Mouse (Mus musculus) heart, embryonic 11.5 days (tissue): ENCODE measurements around the gene Neurl4. TPM values are rescaled to one million over a fixed set of nuclear protein-coding genes. Genes with fewer than 3 reads are reported as not detected.

ENCODE experiments used
- ATAC-seq: fragments of 200-750 bp; cut with Nextera tagmentation; replicated peaks from 2 replicates; pipeline ENCODE4 v1.8.0; 2017; ENCODE audit warnings: moderate library complexity; ENCODE audit not compliant: insufficient number of reproducible peaks, low FRiP score, low TSS enrichment
- H3K27ac ChIP-seq: fragments of 300-500 bp; sonication (generic); 2 replicates; pipeline ENCODE4 v1.5.1; 2014; ENCODE audit warnings: mild to moderate bottlenecking, low read depth, low read length
- H3K27me3 ChIP-seq: fragments of 300-500 bp; sonication (generic); 2 replicates; pipeline ENCODE4 v1.6.1; 2014; ENCODE audit warnings: mild to moderate bottlenecking, low read length, mixed read lengths; ENCODE audit not compliant: control insufficient read depth, insufficient read depth
- H3K36me3 ChIP-seq: fragments of 300-500 bp; sonication (generic); 2 replicates; pipeline ENCODE4 v1.6.1; 2014; ENCODE audit warnings: mild to moderate bottlenecking, low read length, moderate library complexity, mixed read lengths; ENCODE audit not compliant: control insufficient read depth, insufficient read depth
- H3K4me1 ChIP-seq: fragments of 300-500 bp; sonication (generic); 2 replicates; pipeline ENCODE4 v1.6.1; 2014; ENCODE audit warnings: low read length; ENCODE audit not compliant: control insufficient read depth, insufficient read depth
- H3K4me2 ChIP-seq: fragments of 300-500 bp; sonication (generic); 2 replicates; pipeline ENCODE4 v1.6.1; 2014; ENCODE audit warnings: mild to moderate bottlenecking, moderate library complexity
- H3K4me3 ChIP-seq: fragments of 300-500 bp; sonication (generic); 2 replicates; pipeline ENCODE4 v1.5.1; 2014; ENCODE audit warnings: low read depth, low read length
- H3K9ac ChIP-seq: fragments of 300-500 bp; sonication (generic); 2 replicates; pipeline ENCODE4 v1.6.1; 2014; ENCODE audit warnings: mild to moderate bottlenecking, low read depth, low read length, moderate library complexity
- H3K9me3 ChIP-seq: fragments of 300-500 bp; sonication (generic); replicated peaks from 2 replicates; pipeline ENCODE4 v1.6.1; 2016; ENCODE audit warnings: low read length; ENCODE audit not compliant: control insufficient read depth
- WGBS: fragments of 180-500 bp; shearing (Covaris S2); extraction: QIAGEN DNeasy Blood & Tissue Kit; methylation state at CpG from one replicate; pipeline ENCODE4 v1.1.7; 2014; ENCODE audit not compliant: insufficient replicate concordance; 5-methylcytosine and 5-hydroxymethylcytosine counted together
- polyA plus RNA-seq: library from polyadenylated mRNA; unstranded; fragments of >200 nt; fragmentation: Nextera tagmentation; extraction: Ambion mirVana; gene quantifications from 2 replicates; pipeline ENCODE4 v1.2.1, GENCODE M21; 2014

Neurl4 gene
- polyA plus RNA-seq, 1 experiment from 2014 or later: 9.3 TPM

- 82% methylated on average over 5 of the region's 5 CpGs for WGBS
- no peak overlapping the region; the same call in 1 of the 2 replicates for H3K4me2 ChIP-seq
- no peaks in the 10 kb centered on the region for H3K27me3 ChIP-seq
- H3K4me3 ChIP-seq: no peak overlapping the region
- no peak overlapping the region for H3K9ac ChIP-seq
- H3K9me3 ChIP-seq: no peaks in the 10 kb centered on the region
- peaks cover 23% of the 10 kb centered on the region for H3K36me3 ChIP-seq
- H3K4me1 ChIP-seq: peaks cover 36% of the 10 kb centered on the region
- ATAC-seq: no peak
- H3K27ac ChIP-seq: no peak overlapping the region
These were observed 17.2 kb downstream of the Neurl4 start for GRCm38 (mm10) chr11:69918118-69918517.

GRCm38 (mm10) chr11:69919053-69919452, 18.2 kb downstream of the Neurl4 start:
- peaks cover 21% of the 10 kb centered on the region for H3K36me3 ChIP-seq
- H3K9me3 ChIP-seq: no peaks in the 10 kb centered on the region
- H3K27me3 ChIP-seq: no peaks in the 10 kb centered on the region
- H3K4me2 ChIP-seq: peak overlapping the region; percentile 72
- WGBS: 82% methylated on average over 9 of the region's 9 CpGs
- H3K4me1 ChIP-seq: peaks cover 32% of the 10 kb centered on the region
- peak overlapping the region; percentile 95 for H3K4me3 ChIP-seq
- H3K9ac ChIP-seq: peak overlapping the region; percentile 99
- no peak for ATAC-seq
- H3K27ac ChIP-seq: peak overlapping the region; percentile 98

- H3K36me3 ChIP-seq: peaks cover 21% of the 10 kb centered on the region
- peaks cover 30% of the 10 kb centered on the region for H3K4me1 ChIP-seq
- under 1% methylated on average over 17 of the region's 17 CpGs for WGBS
- peak overlapping the region; percentile 99 for H3K9ac ChIP-seq
- H3K27ac ChIP-seq: peak overlapping the region; percentile 98
- peak overlapping the region; percentile 95 for H3K4me3 ChIP-seq
- H3K4me2 ChIP-seq: peak overlapping the region; percentile 72
- no peaks in the 10 kb centered on the region for H3K9me3 ChIP-seq
- ATAC-seq: 0 out of 2 replicates have a peak, but pooled peaks have one; percentile 23
- H3K27me3 ChIP-seq: no peaks in the 10 kb centered on the region
These were observed 18.9 kb downstream of the Neurl4 start for GRCm38 (mm10) chr11:69919661-69920265.

DNA sequence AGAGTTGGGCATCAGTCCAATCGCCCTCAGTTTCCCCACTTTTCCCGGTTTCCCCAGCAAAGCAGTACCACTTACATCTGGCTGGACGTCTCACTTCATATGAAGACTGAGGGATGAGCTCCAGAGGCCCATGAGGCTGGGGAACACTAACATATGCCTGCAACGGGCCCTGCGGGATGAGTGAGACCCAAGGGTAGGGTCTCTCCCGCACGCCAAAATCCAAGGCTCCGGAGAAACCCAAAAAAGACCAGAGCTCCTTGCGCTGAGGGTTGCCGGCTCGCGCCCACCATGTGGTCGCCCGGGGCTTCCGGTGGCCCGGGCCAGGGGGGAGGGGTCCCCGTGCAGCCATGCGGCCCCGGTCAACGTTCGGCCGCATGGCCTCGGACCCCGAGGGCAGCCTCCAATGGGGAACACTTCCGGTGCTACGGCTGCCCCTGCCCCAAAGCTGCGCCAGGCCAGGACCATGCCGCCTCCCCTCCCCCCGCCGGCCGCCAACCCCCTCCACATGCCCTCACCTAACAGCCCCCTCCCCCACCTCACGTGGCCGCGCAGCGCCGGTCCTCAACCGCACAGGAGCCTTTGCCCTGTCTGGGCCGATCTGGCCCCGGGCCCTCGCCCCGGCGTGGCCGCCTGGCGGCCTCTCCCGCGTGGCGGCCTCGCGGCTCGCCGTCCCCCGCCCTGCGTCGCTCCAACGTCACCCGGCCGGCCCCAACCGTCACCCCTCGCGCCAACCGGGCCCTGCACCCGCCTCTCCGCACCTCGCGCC, 19.6 kb downstream of the Neurl4 start:
- H3K9me3 ChIP-seq: no peaks in the 10 kb centered on the region
- H3K9ac ChIP-seq: peak overlapping the region; percentile 99
- H3K4me3 ChIP-seq: peak overlapping the region; percentile 95
- under 1% methylated on average over 64 of the region's 65 CpGs for WGBS
- H3K4me2 ChIP-seq: peak overlapping the region; percentile 72
- ATAC-seq: no peak
- no peaks in the 10 kb centered on the region for H3K27me3 ChIP-seq
- H3K36me3 ChIP-seq: peaks cover 20% of the 10 kb centered on the region
- peaks cover 23% of the 10 kb centered on the region for H3K4me1 ChIP-seq
- H3K27ac ChIP-seq: peak overlapping the region; percentile 98

DNA sequence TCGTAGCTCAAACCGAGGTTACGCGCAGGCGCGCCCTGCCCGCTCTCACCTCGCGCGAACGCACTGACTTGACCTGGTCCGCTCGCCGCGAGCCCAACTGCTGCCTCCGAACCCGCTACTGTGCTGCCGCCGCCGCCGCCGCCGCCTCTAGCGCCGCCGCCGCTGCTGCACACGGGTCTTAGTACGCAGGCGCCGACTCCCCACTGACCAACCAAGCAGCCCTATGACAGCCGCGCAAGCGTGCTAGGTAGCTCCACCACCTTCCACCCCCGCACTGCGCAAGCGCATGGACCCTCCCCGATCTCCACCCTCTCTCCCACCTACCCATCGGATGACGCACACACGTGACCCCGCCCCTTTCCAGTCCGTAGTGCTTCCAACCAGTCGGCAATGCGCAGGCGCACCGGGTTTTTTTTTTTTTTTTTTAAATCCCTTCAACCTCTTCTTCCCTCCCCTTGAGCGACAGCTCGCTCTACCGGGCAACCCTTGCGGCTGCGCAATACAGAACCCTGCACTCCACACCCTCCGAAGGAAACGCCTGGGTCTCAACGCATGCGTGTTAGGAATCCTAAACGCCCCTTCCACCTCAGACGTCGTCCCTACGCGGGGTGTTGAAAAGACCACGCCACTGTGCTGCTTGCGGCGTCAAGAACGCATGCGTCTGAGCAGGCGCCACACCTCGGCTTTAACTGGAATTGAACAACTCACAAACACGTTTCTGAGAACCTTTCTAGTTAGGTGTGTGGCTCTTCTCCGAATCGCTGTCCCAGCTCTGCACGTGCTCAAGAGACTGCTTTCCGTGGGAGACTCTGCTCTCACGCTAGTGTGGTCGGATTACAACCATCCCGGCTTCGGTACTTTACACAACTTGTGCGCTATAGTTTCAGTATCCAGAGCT, 20.5 kb downstream of the Neurl4 start, which contains the start of gene Eif5a:
TSS of gene Eif5a (minus strand) at position 845 of the 898 bp plus-strand sequence.
- peak within 1 kb of the TSS; percentile 98 for H3K27ac ChIP-seq
- ATAC-seq: peak; percentile 95
- peak within 1 kb of the TSS; percentile 95 for H3K4me3 ChIP-seq
- H3K4me2 ChIP-seq: peak within 1 kb of the TSS; percentile 72
- H3K9ac ChIP-seq: peak within 1 kb of the TSS; percentile 99
- H3K4me1 ChIP-seq: peaks cover 14% of the 10 kb centered on the region
- H3K36me3 ChIP-seq: peaks cover 14% of the 10 kb centered on the region
- no peaks in the 10 kb centered on the region for H3K9me3 ChIP-seq
- H3K27me3 ChIP-seq: no peaks in the 10 kb centered on the region
- under 1% methylated on average over 78 of the region's 78 CpGs for WGBS

DNA sequence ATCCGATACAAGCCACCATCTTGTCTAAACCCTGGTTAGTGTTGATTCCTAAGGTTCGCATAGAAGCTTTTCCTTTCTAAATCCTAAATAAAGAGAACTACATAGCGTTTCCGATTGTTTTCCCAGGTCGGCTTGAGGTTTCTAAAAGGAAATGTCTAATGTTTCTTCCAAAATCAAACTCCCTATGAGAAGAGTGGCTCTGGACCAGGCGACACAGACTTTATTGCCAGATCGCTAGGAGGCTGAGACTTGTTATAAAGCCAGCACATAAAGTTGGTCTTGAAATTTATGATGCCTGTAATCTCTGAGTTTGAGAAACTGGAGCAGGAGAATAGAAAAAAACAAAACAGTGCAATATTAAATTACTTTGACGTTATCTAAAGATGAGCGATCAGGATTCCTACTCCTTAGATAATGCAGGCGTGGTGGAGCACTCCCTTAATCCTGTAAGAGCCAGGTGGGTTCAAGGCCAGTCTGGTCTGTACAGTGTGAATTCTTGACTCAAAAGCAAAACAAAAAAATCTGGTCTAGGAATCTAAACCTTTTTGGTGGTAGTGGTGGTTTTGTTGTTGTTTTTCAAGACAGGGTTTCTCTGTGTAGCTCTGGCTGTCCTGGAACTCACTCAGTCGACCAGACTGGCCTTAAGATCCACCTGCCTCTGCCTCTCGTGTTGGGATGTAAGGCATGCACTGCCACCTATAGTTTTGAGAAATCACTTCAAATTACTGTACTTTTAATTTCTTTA, 21.3 kb downstream of the Neurl4 start:
- peak overlapping the region; percentile 55 for H3K4me2 ChIP-seq
- H3K27ac ChIP-seq: peak overlapping the region; percentile 98
- H3K4me3 ChIP-seq: peak overlapping the region; percentile 95
- peaks cover 13% of the 10 kb centered on the region for H3K4me1 ChIP-seq
- H3K9ac ChIP-seq: peak overlapping the region; percentile 82
- no peak for ATAC-seq
- no peaks in the 10 kb centered on the region for H3K9me3 ChIP-seq
- H3K36me3 ChIP-seq: peaks cover 12% of the 10 kb centered on the region
- no peaks in the 10 kb centered on the region for H3K27me3 ChIP-seq
- 4% methylated on average over 12 of the region's 12 CpGs for WGBS

- 0 out of 2 replicates have a peak overlapping the region, but pooled peaks have one; percentile 82 for H3K9ac ChIP-seq
- H3K27ac ChIP-seq: peak overlapping the region; percentile 98; the same call in 1 of the 2 replicates
- no peaks in the 10 kb centered on the region for H3K9me3 ChIP-seq
- no peak overlapping the region for H3K4me3 ChIP-seq
- peaks cover 6% of the 10 kb centered on the region for H3K36me3 ChIP-seq
- peak overlapping the region; percentile 55 for H3K4me2 ChIP-seq
- H3K27me3 ChIP-seq: no peaks in the 10 kb centered on the region
- 73% methylated on average over 3 of the region's 3 CpGs for WGBS
- H3K4me1 ChIP-seq: peaks cover 13% of the 10 kb centered on the region
- no peak for ATAC-seq
These were observed 21.9 kb downstream of the Neurl4 start for GRCm38 (mm10) chr11:69922796-69923195.
